Mouse (Mus musculus): ENCODE results near the gene Clip2.

DNA sequence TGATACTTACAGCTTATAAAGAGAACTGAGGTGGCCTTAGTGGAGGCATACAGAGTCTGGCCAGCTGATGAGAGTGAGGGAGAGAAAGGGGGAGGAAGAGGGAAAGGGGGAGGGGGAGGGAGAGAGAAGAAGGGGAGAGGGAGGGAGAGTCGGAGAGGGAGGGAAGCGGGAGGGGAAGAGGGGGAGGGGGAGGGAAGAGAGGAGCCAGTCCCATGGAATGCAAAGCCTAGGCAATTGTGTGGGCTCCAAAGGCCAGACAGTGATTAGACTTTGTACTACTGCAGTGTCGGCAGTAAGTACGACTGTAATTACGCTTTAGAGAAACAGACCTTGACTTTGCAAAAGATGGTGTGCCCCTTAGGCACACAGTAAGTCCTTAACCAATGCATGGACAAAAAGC, 3.9 kb downstream of the Clip2 start:
- TF ChIP-seq CTCF (conservative IDR thresholded peaks at IDR 0.05 in 1 of 2, IDR thresholded peaks at IDR 0.05 in 1 of 2; ENCODE audit: low read depth in 2 of 2, low read length in 2 of 2) = no peak
- no peak for TF ChIP-seq JUND (conservative IDR thresholded peaks at IDR 0.05; ENCODE audit: low read depth, low read length)
- no peak for TF ChIP-seq POLR2A (IDR thresholded peaks at IDR 0.05; ENCODE audit: low read depth, low read length)

Measured in CH12.LX (cell line).